Mouse (Mus musculus) forebrain, embryonic 16.5 days (tissue): ENCODE results near the gene Trak2. TPM values are rescaled to one million over a fixed set of nuclear protein-coding genes. Genes with fewer than 3 reads are reported as not detected.
"Not testable (repeated sequence)": the region's sequence is repeated elsewhere in the genome, so short reads cannot be mapped to it uniquely, and the experiment has no call there.

ENCODE experiments used
- ATAC-seq: fragments of 200-750 bp; cut with Nextera tagmentation; 2 replicates; pipeline ENCODE4 v1.8.0; 2017; ENCODE audit warnings: mild to moderate bottlenecking, moderate library complexity
- H3K27ac ChIP-seq: fragments of 300-500 bp; sonication (generic); 2 replicates; pipeline ENCODE4 v1.5.1; 2014; ENCODE audit warnings: low read length, control low read depth
- H3K27me3 ChIP-seq: fragments of 300-500 bp; sonication (generic); replicated peaks from 2 replicates; pipeline ENCODE4 v1.6.1; 2014; ENCODE audit warnings: low read length; ENCODE audit not compliant: control insufficient read depth, insufficient read depth
- H3K36me3 ChIP-seq: fragments of 300-500 bp; sonication (generic); 2 replicates; pipeline ENCODE4 v1.6.1; 2014; ENCODE audit not compliant: control insufficient read depth, insufficient read depth
- H3K4me1 ChIP-seq: fragments of 300-500 bp; sonication (generic); replicated peaks from 2 replicates; pipeline ENCODE4 v1.6.1; 2014; ENCODE audit warnings: low read length; ENCODE audit not compliant: control insufficient read depth, insufficient read depth
- H3K4me2 ChIP-seq: fragments of 300-500 bp; sonication (generic); 2 replicates; pipeline ENCODE4 v1.6.1; 2014; ENCODE audit warnings: mild to moderate bottlenecking, low read length, control low read depth
- H3K4me3 ChIP-seq: fragments of 300-500 bp; sonication (generic); replicated peaks from 2 replicates; pipeline ENCODE4 v1.5.1; 2014; ENCODE audit warnings: mild to moderate bottlenecking, low read length, control low read depth
- H3K9ac ChIP-seq: fragments of 300-500 bp; sonication (generic); replicated peaks from 2 replicates; pipeline ENCODE4 v1.6.1; 2014; ENCODE audit warnings: low read depth, low read length, control low read depth
- H3K9me3 ChIP-seq: fragments of 300-500 bp; sonication (generic); 2 replicates; pipeline ENCODE4 v1.6.1; 2016; ENCODE audit warnings: low read length; ENCODE audit not compliant: control insufficient read depth
- WGBS: fragments of 180-500 bp; shearing (Covaris S2); extraction: QIAGEN DNeasy Blood & Tissue Kit; methylation state at CpG from one replicate; pipeline ENCODE4 v1.1.7; 2014; 5-methylcytosine and 5-hydroxymethylcytosine counted together
- polyA plus RNA-seq: library from polyadenylated mRNA; unstranded; fragments of >200 nt; fragmentation: Nextera tagmentation; extraction: Ambion mirVana; gene quantifications from 2 replicates; pipeline ENCODE4 v1.2.1, GENCODE M21; 2015

Gene Trak2
- polyA plus RNA-seq, 1 experiment from 2014 or later, result 24.0 TPM

DNA sequence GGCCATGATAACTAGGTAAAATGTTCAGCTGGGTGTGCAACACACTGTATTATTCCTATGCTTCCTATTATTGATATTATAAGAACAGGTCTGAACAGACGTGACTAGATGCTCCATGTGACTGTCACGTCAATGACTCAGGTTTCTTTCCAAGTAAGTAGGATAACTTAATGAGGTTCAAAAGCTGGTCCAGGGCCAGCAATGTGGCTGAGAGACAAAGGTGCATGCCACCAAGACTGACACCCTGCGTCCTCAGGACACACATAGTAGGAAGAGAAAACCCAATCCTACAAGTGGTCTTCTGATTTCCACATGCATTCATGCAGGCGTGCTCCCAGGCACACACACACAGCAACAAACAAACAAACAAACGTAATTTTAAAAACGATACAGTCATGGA, 2.1 kb downstream of the Trak2 start:
- Histone ChIP-seq H3K27ac (no peak overlapping the region), H3K4me3 (no peak overlapping the region), H3K4me2 (no peak overlapping the region), H3K9ac (no peak overlapping the region), H3K9me3 (no peaks in the 10 kb centered on the region), H3K4me1 (peaks cover 42% of the 10 kb centered on the region), H3K36me3 (no peaks in the 10 kb centered on the region), H3K27me3 (no peaks in the 10 kb centered on the region)
- WGBS, result 74% methylated on average over 6 of the region's 6 CpGs
- no peak for ATAC-seq

DNA sequence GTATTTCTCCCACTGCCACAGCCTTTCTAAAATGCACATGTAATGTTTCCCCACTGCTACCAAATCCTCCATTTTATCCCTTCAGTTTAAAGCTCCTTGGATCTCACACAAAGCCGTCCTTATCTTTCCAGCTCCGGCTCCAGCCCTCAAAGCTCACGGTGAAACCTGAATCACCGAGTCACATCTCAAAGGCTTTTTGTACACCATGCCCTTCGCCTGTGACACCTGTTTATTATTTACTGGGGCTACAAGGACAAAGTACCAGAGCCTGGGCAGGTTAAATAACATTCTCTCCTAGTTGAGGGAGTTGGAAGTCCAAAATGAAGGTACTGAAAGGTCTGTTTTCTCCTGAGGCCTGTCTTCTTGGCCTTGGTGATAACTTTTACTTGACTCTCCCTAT, 3.2 kb downstream of the Trak2 start:
- no peak overlapping the region for H3K4me3 ChIP-seq
- no peak overlapping the region for H3K9ac ChIP-seq
- no peaks in the 10 kb centered on the region for H3K27me3 ChIP-seq
- peaks cover 39% of the 10 kb centered on the region for H3K4me1 ChIP-seq
- H3K9me3 ChIP-seq, result no peaks in the 10 kb centered on the region
- no peaks in the 10 kb centered on the region for H3K36me3 ChIP-seq
- H3K4me2 ChIP-seq, result no peak overlapping the region
- 62% methylated on average over 5 of the region's 5 CpGs for WGBS
- no peak overlapping the region for H3K27ac ChIP-seq
- ATAC-seq, result no peak

DNA sequence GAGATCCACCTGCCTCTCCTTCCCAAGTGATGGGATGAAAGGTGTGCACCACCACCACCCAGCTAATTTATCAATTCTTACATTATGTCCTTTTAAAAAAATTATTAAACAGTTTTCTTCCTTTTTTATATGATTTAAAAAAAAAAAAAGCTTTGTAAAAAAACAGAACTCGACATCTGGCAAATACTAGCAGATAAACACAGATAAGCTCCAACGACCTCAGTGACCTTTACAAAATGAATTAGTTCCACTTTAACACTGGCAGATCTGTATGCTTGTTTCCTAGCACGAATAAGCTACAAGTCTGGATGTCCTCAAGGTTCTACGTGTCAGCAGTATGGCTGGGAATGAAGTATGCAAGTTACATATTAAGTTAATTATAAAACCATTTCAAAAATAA, 5.7 kb downstream of the Trak2 start:
- Histone ChIP-seq H3K36me3 (no peaks in the 10 kb centered on the region), H3K4me3 (no peak overlapping the region), H3K27me3 (no peaks in the 10 kb centered on the region), H3K9me3 (no peaks in the 10 kb centered on the region), H3K9ac (no peak overlapping the region), H3K4me1 (peaks cover 32% of the 10 kb centered on the region), H3K4me2 (no peak overlapping the region), H3K27ac (no peak overlapping the region)
- ATAC-seq, result no peak
- 67% methylated on average over 4 of the region's 4 CpGs for WGBS

DNA sequence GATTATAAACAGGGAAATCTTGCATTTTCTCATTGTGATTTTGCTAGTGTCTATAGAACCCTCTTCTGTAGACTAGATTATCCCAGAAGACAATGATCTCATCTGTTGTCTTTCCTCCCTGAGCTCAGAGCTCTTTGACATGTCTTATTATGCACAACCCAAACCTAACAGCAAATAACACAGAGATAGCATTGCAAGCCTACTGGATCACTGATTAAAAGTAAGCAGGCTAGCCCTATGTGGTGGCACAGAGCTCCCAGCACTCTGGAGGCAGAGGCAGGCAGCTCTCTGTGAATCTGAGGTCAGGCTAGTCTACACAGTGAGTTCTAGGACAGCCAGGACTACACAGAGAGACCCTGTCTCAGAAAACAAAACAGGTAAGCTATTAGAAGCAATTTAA, 10.4 kb downstream of the Trak2 start:
- Histone ChIP-seq H3K4me3 (no peak overlapping the region), H3K36me3 (no peaks in the 10 kb centered on the region)

DNA sequence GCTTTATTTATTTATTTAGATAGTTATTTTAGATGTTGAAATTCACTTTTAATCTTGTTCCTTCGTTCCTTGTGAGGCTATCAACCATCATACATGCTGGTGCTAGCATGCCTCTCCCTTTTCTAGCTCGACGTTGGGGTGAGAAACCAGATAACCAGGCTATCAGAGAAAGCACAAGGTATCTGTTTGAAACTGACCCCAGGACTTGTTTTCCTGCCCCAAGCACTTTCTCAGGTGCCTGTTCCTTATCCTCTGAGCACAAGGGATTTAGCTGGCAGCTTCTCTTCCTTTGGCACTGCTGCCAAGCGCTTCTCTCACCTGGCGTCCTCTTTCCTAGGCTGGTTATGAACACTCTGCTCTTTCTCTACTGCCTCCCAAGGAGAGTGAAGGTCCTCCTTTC, 10.8 kb downstream of the Trak2 start:
- no peak overlapping the region for H3K4me3 ChIP-seq
- no peak overlapping the region for H3K4me2 ChIP-seq
- no peak overlapping the region for H3K27ac ChIP-seq
- no peaks in the 10 kb centered on the region for H3K27me3 ChIP-seq
- 91% methylated on average over 5 of the region's 5 CpGs for WGBS
- no peak for ATAC-seq
- H3K9me3 ChIP-seq, result no peaks in the 10 kb centered on the region
- H3K4me1 ChIP-seq, result no peaks in the 10 kb centered on the region; the same call in 1 of the 2 replicates
- H3K9ac ChIP-seq, result no peak overlapping the region
- H3K36me3 ChIP-seq, result no peaks in the 10 kb centered on the region

More for the DNA sequence above, 10.4 kb downstream of the Trak2 start:
- H3K27ac ChIP-seq, result no peak overlapping the region
- no peak for ATAC-seq
- H3K9me3 ChIP-seq, result no peaks in the 10 kb centered on the region
- no peak overlapping the region for H3K9ac ChIP-seq
- H3K27me3 ChIP-seq, result no peaks in the 10 kb centered on the region
- H3K4me2 ChIP-seq, result no peak overlapping the region
- no peaks in the 10 kb centered on the region; the same call in 1 of the 2 replicates for H3K4me1 ChIP-seq

DNA sequence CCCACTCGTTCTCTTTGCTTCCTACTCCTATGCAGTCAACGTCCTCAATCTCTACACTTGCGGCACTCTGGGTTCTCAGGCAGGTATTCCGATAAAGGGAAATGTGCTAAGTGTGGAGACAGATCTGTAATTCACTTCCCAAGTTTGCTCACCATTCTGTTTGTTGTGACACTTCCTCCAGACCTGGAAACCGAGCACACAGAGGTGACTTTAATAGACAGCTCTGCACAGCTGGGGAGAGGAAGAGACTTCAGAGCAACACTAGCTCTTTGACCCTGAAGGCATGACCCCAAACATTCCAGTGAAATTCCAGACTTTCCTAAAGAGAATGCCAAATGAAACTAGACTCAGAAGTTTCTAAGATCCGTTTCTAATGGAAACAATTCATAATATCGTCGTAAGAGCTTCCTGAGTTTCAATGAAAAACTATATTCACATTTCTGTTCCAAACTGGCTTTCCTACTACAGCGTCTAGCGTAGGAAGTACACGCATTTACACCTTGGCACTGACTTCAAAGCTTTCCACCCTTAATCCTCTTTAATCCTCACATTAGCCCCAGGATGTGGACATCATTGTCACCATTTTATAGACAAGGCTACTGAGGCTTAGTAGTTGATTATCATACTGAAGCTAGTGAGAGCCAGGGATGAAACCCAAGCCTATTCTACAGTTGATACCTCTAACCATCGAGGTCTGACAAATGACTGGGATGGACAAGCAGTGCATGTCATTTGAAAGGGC, 11.9 kb downstream of the Trak2 start:
- 67% methylated on average over 12 of the region's 12 CpGs for WGBS
- H3K27me3 ChIP-seq, result no peaks in the 10 kb centered on the region
- H3K4me3 ChIP-seq, result no peak overlapping the region
- H3K4me1 ChIP-seq, result no peaks in the 10 kb centered on the region; the same call in 1 of the 2 replicates
- no peak for ATAC-seq
- no peaks in the 10 kb centered on the region for H3K9me3 ChIP-seq
- no peak overlapping the region for H3K4me2 ChIP-seq
- H3K9ac ChIP-seq, result no peak overlapping the region
- no peaks in the 10 kb centered on the region for H3K36me3 ChIP-seq
- H3K27ac ChIP-seq, result no peak overlapping the region

DNA sequence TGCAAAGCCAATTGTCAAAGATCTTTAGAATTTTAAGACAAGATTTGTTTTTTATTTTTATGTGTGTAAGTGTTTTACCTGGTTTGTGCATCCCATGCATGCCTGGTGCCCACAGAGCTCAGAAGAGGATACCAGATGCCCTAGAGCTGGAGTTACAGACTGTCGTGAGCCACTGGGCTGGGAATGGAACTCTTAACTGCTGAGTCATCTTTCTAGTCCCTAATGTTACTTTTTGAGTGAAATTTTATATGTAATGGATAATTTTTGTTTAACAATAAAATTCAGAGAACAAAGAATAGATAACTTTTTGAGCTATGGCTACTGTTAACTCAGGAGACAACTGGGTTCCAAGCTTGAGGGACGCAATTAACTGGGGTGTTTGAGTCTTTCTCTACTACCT, 13.5 kb downstream of the Trak2 start:
- ATAC-seq, result no peak
- Histone ChIP-seq H3K4me3 (no peak overlapping the region), H3K27me3 (no peaks in the 10 kb centered on the region), H3K27ac (no peak overlapping the region), H3K9me3 (no peaks in the 10 kb centered on the region), H3K36me3 (no peaks in the 10 kb centered on the region), H3K9ac (no peak overlapping the region), H3K4me1 (no peaks in the 10 kb centered on the region; the same call in 1 of the 2 replicates), H3K4me2 (no peak overlapping the region)
- WGBS, result 79% methylated on average over 2 of the region's 2 CpGs

DNA sequence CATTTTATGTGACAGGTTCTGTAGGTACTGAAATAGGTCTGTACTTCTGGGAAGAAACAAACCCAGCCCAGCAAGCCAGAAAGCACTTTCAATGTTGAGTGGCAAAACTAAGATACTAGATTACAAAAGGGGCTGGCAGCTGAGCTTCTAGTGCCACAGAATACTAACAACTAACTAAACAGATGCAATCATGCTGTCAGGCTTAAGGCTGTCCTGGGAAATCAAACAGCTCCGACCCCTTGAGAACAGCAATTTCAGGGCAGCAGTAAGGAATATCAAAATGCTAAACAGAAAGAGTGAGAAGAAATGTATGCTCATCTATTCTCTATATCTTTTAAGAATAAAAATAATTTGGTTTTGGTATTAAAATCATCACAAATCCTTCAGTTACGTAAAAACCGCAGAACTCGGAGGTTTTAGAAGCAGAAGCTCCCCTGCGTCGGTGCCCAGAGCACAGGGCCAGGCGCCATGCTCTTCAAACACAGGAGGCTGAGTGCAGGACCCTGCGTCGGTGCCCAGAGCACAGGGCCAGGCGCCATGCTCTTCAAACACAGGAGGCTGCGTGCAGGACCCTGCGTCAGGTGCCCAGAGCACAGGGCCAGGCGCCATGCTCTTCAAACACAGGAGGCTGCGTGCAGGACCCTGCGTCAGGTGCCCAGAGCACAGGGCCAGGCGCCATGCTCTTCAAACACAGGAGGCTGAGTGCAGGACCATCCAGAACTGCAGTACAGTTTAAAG, 14.3 kb downstream of the Trak2 start:
- H3K4me3 ChIP-seq, H3K27ac ChIP-seq, H3K9me3 ChIP-seq, H3K27me3 ChIP-seq, H3K4me2 ChIP-seq, H3K4me1 ChIP-seq, H3K36me3 ChIP-seq, ATAC-seq: not testable (repeated sequence)
- H3K9ac ChIP-seq, result 0 out of 2 replicates have a peak overlapping the region, but pooled peaks have one; percentile 5
- WGBS, result 69% methylated on average over 16 of the region's 16 CpGs

DNA sequence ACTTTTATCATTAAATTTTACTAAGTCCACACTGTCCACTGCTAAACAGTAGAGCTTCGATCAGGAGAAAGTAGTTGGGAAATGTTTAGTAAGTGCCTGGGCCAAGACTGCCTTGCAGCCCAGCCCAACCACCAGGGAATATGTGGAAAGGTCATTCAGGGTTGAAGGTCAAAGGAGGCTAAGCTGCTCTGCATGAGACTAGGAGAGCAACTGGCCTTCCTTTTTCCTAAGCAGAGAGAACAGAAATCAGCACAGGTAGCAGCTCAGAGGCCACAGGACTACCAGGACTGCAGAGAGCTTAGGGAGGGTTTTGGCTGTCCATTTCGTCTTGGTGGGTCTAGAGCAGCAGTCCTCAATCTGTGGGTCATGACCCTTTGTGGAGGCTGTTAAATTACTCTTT, 15.3 kb downstream of the Trak2 start:
- Histone ChIP-seq H3K36me3 (no peaks in the 10 kb centered on the region), H3K4me1 (no peaks in the 10 kb centered on the region; the same call in 1 of the 2 replicates), H3K9me3 (no peaks in the 10 kb centered on the region), H3K4me3 (no peak overlapping the region), H3K27me3 (no peaks in the 10 kb centered on the region), H3K9ac (no peak overlapping the region), H3K4me2 (no peak overlapping the region), H3K27ac (no peak overlapping the region)
- 61% methylated on average over 2 of the region's 2 CpGs for WGBS
- no peak for ATAC-seq
